Mouse (Mus musculus): ENCODE measurements around the gene Tfdp2. TPM values are rescaled to one million over a fixed set of nuclear protein-coding genes. Genes with fewer than 3 reads are reported as not detected.

Gene Tfdp2
- polyA plus RNA-seq, 1 experiment from 2014 or later: 39.2 TPM

- no peak for ATAC-seq
- no peak overlapping the region for H3K9ac ChIP-seq
- H3K36me3 ChIP-seq: no peaks in the 10 kb centered on the region
- peak overlapping the region; percentile 90; the same call in 1 of the 2 replicates for H3K4me3 ChIP-seq (replicated peaks)
- no peaks in the 10 kb centered on the region for H3K9me3 ChIP-seq
- 56% methylated on average over 9 of the region's 9 CpGs for WGBS
- H3K4me1 ChIP-seq (replicated peaks): peaks cover 13% of the 10 kb centered on the region; the same call in 1 of the 2 replicates
- H3K27me3 ChIP-seq (replicated peaks): no peaks in the 10 kb centered on the region
- no peak overlapping the region for H3K27ac ChIP-seq
- peak overlapping the region; percentile 94 for H3K4me2 ChIP-seq (replicated peaks)
These were observed 1.7 kb downstream of the Tfdp2 start for GRCm38 (mm10) chr9:96197806-96198205.

- H3K4me3 ChIP-seq (replicated peaks): no peak overlapping the region
- WGBS: 94% methylated on average over 3 of the region's 3 CpGs
These were observed 7.6 kb downstream of the Tfdp2 start for GRCm38 (mm10) chr9:96203663-96204062.

GRCm38 (mm10) chr9:96207428-96207827, 11.4 kb downstream of the Tfdp2 start:
- Histone ChIP-seq H3K4me3 (replicated peaks) (no peak overlapping the region), H3K9me3 (no peaks in the 10 kb centered on the region), H3K27ac (no peak overlapping the region), H3K4me2 (replicated peaks) (no peak overlapping the region), H3K36me3 (no peaks in the 10 kb centered on the region), H3K9ac (no peak overlapping the region), H3K4me1 (replicated peaks) (no peaks in the 10 kb centered on the region), H3K27me3 (replicated peaks) (no peaks in the 10 kb centered on the region)
- 84% methylated on average over 3 of the region's 3 CpGs for WGBS
- no peak for ATAC-seq

More at GRCm38 (mm10) chr9:96203663-96204062, 7.6 kb downstream of the Tfdp2 start:
- no peak overlapping the region for H3K4me2 ChIP-seq (replicated peaks)
- no peak for ATAC-seq
- no peaks in the 10 kb centered on the region for H3K27me3 ChIP-seq (replicated peaks)
- H3K9me3 ChIP-seq: no peaks in the 10 kb centered on the region
- no peak overlapping the region for H3K27ac ChIP-seq
- no peaks in the 10 kb centered on the region for H3K36me3 ChIP-seq
- H3K4me1 ChIP-seq (replicated peaks): no peaks in the 10 kb centered on the region
- no peak overlapping the region for H3K9ac ChIP-seq

GRCm38 (mm10) chr9:96213036-96213645, 17.1 kb downstream of the Tfdp2 start:
- Histone ChIP-seq H3K36me3 (no peaks in the 10 kb centered on the region), H3K4me3 (replicated peaks) (no peak overlapping the region), H3K4me1 (replicated peaks) (no peaks in the 10 kb centered on the region), H3K9me3 (no peaks in the 10 kb centered on the region), H3K27me3 (replicated peaks) (no peaks in the 10 kb centered on the region), H3K27ac (no peak overlapping the region), H3K9ac (no peak overlapping the region), H3K4me2 (replicated peaks) (no peak overlapping the region)
- ATAC-seq: no peak
- WGBS: 47% methylated on average over 3 of the region's 3 CpGs

GRCm38 (mm10) chr9:96214171-96214570, 18.1 kb downstream of the Tfdp2 start:
- Histone ChIP-seq H3K4me1 (replicated peaks) (no peaks in the 10 kb centered on the region), H3K4me2 (replicated peaks) (no peak overlapping the region), H3K36me3 (no peaks in the 10 kb centered on the region), H3K9me3 (no peaks in the 10 kb centered on the region), H3K4me3 (replicated peaks) (no peak overlapping the region), H3K9ac (no peak overlapping the region), H3K27ac (no peak overlapping the region), H3K27me3 (replicated peaks) (no peaks in the 10 kb centered on the region)
- WGBS: 85% methylated on average over 2 of the region's 2 CpGs
- no peak for ATAC-seq

- Histone ChIP-seq H3K36me3 (no peaks in the 10 kb centered on the region), H3K27ac (no peak overlapping the region), H3K27me3 (replicated peaks) (no peaks in the 10 kb centered on the region), H3K9ac (no peak overlapping the region), H3K4me2 (replicated peaks) (no peak overlapping the region), H3K4me1 (replicated peaks) (no peaks in the 10 kb centered on the region), H3K9me3 (no peaks in the 10 kb centered on the region), H3K4me3 (replicated peaks) (no peak overlapping the region)
- 90% methylated on average over 1 of the region's 1 CpGs for WGBS
- ATAC-seq: no peak
These were observed 21.2 kb downstream of the Tfdp2 start for GRCm38 (mm10) chr9:96217299-96217698.

GRCm38 (mm10) chr9:96217799-96218198, 21.7 kb downstream of the Tfdp2 start:
- Histone ChIP-seq H3K4me1 (replicated peaks) (no peaks in the 10 kb centered on the region), H3K27ac (no peak overlapping the region), H3K36me3 (no peaks in the 10 kb centered on the region), H3K27me3 (replicated peaks) (no peaks in the 10 kb centered on the region), H3K4me3 (replicated peaks) (no peak overlapping the region), H3K9ac (no peak overlapping the region), H3K9me3 (no peaks in the 10 kb centered on the region), H3K4me2 (replicated peaks) (no peak overlapping the region)
- ATAC-seq: no peak

- 72% methylated on average over 2 of the region's 2 CpGs for WGBS
- ATAC-seq: no peak
These were observed 23.1 kb downstream of the Tfdp2 start for GRCm38 (mm10) chr9:96219114-96219669.

GRCm38 (mm10) chr9:96220419-96220818, 24.3 kb downstream of the Tfdp2 start:
- no peak overlapping the region for H3K4me3 ChIP-seq (replicated peaks)
- no peaks in the 10 kb centered on the region for H3K4me1 ChIP-seq (replicated peaks)
- no peaks in the 10 kb centered on the region for H3K27me3 ChIP-seq (replicated peaks)
- no peaks in the 10 kb centered on the region for H3K36me3 ChIP-seq
- no peak for ATAC-seq
- H3K4me2 ChIP-seq (replicated peaks): no peak overlapping the region
- H3K9ac ChIP-seq: no peak overlapping the region
- no peak overlapping the region for H3K27ac ChIP-seq
- no peaks in the 10 kb centered on the region for H3K9me3 ChIP-seq

More at GRCm38 (mm10) chr9:96219114-96219669, 23.1 kb downstream of the Tfdp2 start:
- Histone ChIP-seq H3K27ac (no peak overlapping the region), H3K4me3 (replicated peaks) (no peak overlapping the region), H3K27me3 (replicated peaks) (no peaks in the 10 kb centered on the region), H3K4me1 (replicated peaks) (no peaks in the 10 kb centered on the region), H3K4me2 (replicated peaks) (no peak overlapping the region), H3K36me3 (no peaks in the 10 kb centered on the region), H3K9me3 (no peaks in the 10 kb centered on the region), H3K9ac (no peak overlapping the region)

- 67% methylated on average over 2 of the region's 2 CpGs for WGBS
- no peak for ATAC-seq
- H3K4me3 ChIP-seq (replicated peaks): no peak overlapping the region
- no peaks in the 10 kb centered on the region for H3K4me1 ChIP-seq (replicated peaks)
- H3K9me3 ChIP-seq: no peaks in the 10 kb centered on the region
- no peaks in the 10 kb centered on the region for H3K36me3 ChIP-seq
- H3K4me2 ChIP-seq (replicated peaks): no peak overlapping the region
- no peak overlapping the region for H3K27ac ChIP-seq
- no peaks in the 10 kb centered on the region for H3K27me3 ChIP-seq (replicated peaks)
- H3K9ac ChIP-seq: no peak overlapping the region
These were observed 27.2 kb downstream of the Tfdp2 start for GRCm38 (mm10) chr9:96223302-96223701.

- no peak for ATAC-seq
- Histone ChIP-seq H3K27me3 (replicated peaks) (no peaks in the 10 kb centered on the region), H3K9me3 (no peaks in the 10 kb centered on the region)
These were observed 32.2 kb downstream of the Tfdp2 start for GRCm38 (mm10) chr9:96228285-96228684.

GRCm38 (mm10) chr9:96230271-96230670, 34.2 kb downstream of the Tfdp2 start:
- Histone ChIP-seq H3K9ac (no peak overlapping the region), H3K9me3 (no peaks in the 10 kb centered on the region), H3K4me3 (replicated peaks) (no peak overlapping the region), H3K27ac (no peak overlapping the region), H3K4me1 (replicated peaks) (no peaks in the 10 kb centered on the region), H3K4me2 (replicated peaks) (no peak overlapping the region), H3K27me3 (replicated peaks) (no peaks in the 10 kb centered on the region), H3K36me3 (no peaks in the 10 kb centered on the region)
- ATAC-seq: no peak
- WGBS: 87% methylated on average over 2 of the region's 2 CpGs

More at GRCm38 (mm10) chr9:96228285-96228684, 32.2 kb downstream of the Tfdp2 start:
- no peak overlapping the region for H3K4me3 ChIP-seq (replicated peaks)
- H3K4me1 ChIP-seq (replicated peaks): no peaks in the 10 kb centered on the region
- H3K27ac ChIP-seq: no peak overlapping the region
- H3K36me3 ChIP-seq: no peaks in the 10 kb centered on the region
- H3K4me2 ChIP-seq (replicated peaks): no peak overlapping the region
- no peak overlapping the region for H3K9ac ChIP-seq

- H3K27ac ChIP-seq: no peak overlapping the region
- H3K9ac ChIP-seq: no peak overlapping the region
- no peak overlapping the region for H3K4me3 ChIP-seq (replicated peaks)
- H3K9me3 ChIP-seq: no peaks in the 10 kb centered on the region
- H3K36me3 ChIP-seq: no peaks in the 10 kb centered on the region
- no peaks in the 10 kb centered on the region for H3K4me1 ChIP-seq (replicated peaks)
- ATAC-seq: no peak
- no peaks in the 10 kb centered on the region for H3K27me3 ChIP-seq (replicated peaks)
- H3K4me2 ChIP-seq (replicated peaks): no peak overlapping the region
- WGBS: 56% methylated on average over 2 of the region's 2 CpGs
These were observed 39.4 kb downstream of the Tfdp2 start for GRCm38 (mm10) chr9:96235477-96235876.

Measured in intestine, embryonic 15.5 days (tissue).